In genomic region chr8:105466700-105467291, GRCm38 (mm10) we compare ENCODE assay signal across 8 mouse cellular contexts. TPM values are rescaled to one million over a fixed set of nuclear protein-coding genes. Genes with fewer than 3 reads are reported as not detected.
DNase-seq lines count a peak whose midpoint lies in the region; ATAC-seq lines count a peak whose summit lies in the region.

No protein-coding gene starts in this region.

- no peak for DNase-seq in frontal cortex, postnatal 25 days (ENCODE audit: low spot score in 2 of 2)
- peak; percentile 63 for DNase-seq in right cerebral cortex, postnatal 4 days
- no peak for DNase-seq in right cerebral cortex, adult 2 months (ENCODE audit: low spot score in 2 of 2)
- DNase-seq in layer of hippocampus, postnatal 14 days (ENCODE audit: low spot score in 2 of 2), result peak; percentile 67 to 87
- peak; percentile 70 for DNase-seq in telencephalon, adult 2 months (ENCODE audit: low read depth, low spot score)
- DNase-seq in gastrocnemius, postnatal 25 days, result no peak
- no peak for DNase-seq in gastrocnemius, postnatal 10 days

- peak; percentile 21; the same call in 1 of the 2 replicates for ATAC-seq in frontal cortex, adult (ENCODE audit: low TSS enrichment)

RNA-seq across cellular contexts. Expression of gene Tppp3, which starts 4.5 kb away (rescaled TPM):
- total RNA-seq in layer of hippocampus, postnatal 14 days (2021), result 10 to 100 TPM; 29.0 to 30.2 TPM
- total RNA-seq in gastrocnemius, postnatal 25 days (2021), result 10 to 100 TPM; 86.7 to 99.2 TPM
- 100 to 1,000 TPM; 260 to 285 TPM for total RNA-seq in gastrocnemius, postnatal 10 days (2021)

RNA-seq across cellular contexts. Expression of gene Zdhhc1, which starts 29.9 kb away (rescaled TPM):
- 10 to 100 TPM; 20.8 to 22.4 TPM for total RNA-seq in layer of hippocampus, postnatal 14 days (2021)
- total RNA-seq in gastrocnemius, postnatal 25 days (2021), result 10 to 100 TPM in 1 of 2 experiments, 1 to 10 TPM in 1; 8.7 to 10.1 TPM
- total RNA-seq in gastrocnemius, postnatal 10 days (2021), result 10 to 100 TPM; 10.9 to 15.9 TPM

RNA-seq across cellular contexts. Expression of gene Hsd11b2, which starts 51.8 kb away (rescaled TPM):
- under 1 TPM; 0.18 to 0.21 TPM for total RNA-seq in layer of hippocampus, postnatal 14 days (2021)
- under 1 TPM; 0.51 to 0.61 TPM for total RNA-seq in gastrocnemius, postnatal 25 days (2021)
- total RNA-seq in gastrocnemius, postnatal 10 days (2021), result 1 to 10 TPM; 4.4 to 4.5 TPM

RNA-seq across cellular contexts. Expression of gene Lrrc36, which starts 53.4 kb away (rescaled TPM):
- under 1 TPM; 0.60 to 0.78 TPM for total RNA-seq in layer of hippocampus, postnatal 14 days (2021)
- under 1 TPM; 0.41 to 0.67 TPM for total RNA-seq in gastrocnemius, postnatal 25 days (2021)
- total RNA-seq in gastrocnemius, postnatal 10 days (2021), result 1 to 10 TPM in 1 of 2 experiments, under 1 TPM in 1; 0.93 to 1.1 TPM

RNA-seq across cellular contexts. Expression of gene Kctd19, which starts 53.5 kb away (rescaled TPM):
- not detected for total RNA-seq in layer of hippocampus, postnatal 14 days (2021)
- not detected for total RNA-seq in gastrocnemius, postnatal 25 days (2021)
- total RNA-seq in gastrocnemius, postnatal 10 days (2021), result under 1 TPM in 1 of 2 experiments, not detected in 1; 0.07 TPM

Comparison
In these comparisons a context has a peak if more than half of its experiments do, and no peak if none do; other contexts are left out.
1. DNase-seq: peak in right cerebral cortex, postnatal 4 days (single experiment), layer of hippocampus, postnatal 14 days (2 of 2) and telencephalon, adult 2 months (single experiment); none in frontal cortex, postnatal 25 days (0 of 2), right cerebral cortex, adult 2 months (0 of 2), gastrocnemius, postnatal 25 days (single experiment) and gastrocnemius, postnatal 10 days (single experiment).